Mouse (Mus musculus) kidney, adult 2 months (tissue): ENCODE measurements around the gene Stx12.

Experiments used
- CTCF ChIP-seq: fragments of 200-500 bp; conservative IDR thresholded peaks from 2 replicates; pipeline ENCODE4 v1.5.1; 2011; ENCODE audit warnings: low read depth, mild to moderate bottlenecking, control low read depth, low read length, moderate library complexity, mixed read lengths; ENCODE audit not compliant: insufficient read depth, insufficient read length
- POLR2A ChIP-seq: fragments of 200-500 bp; IDR thresholded peaks from one replicate; pipeline ENCODE4 v1.6.1; 2011; ENCODE audit warnings: low read depth, low read length, control low read depth

GRCm38 (mm10) chr4:132805599-132806197, 78.6 kb downstream of the Stx12 start:
- no peak for TF ChIP-seq POLR2A
- TF ChIP-seq CTCF, result no peak
